Mouse (Mus musculus) lung, embryonic 15.5 days (tissue): ENCODE measurements around the gene Smad5. TPM values are rescaled to one million over a fixed set of nuclear protein-coding genes. Genes with fewer than 3 reads are reported as not detected.

ENCODE experiments used
- ATAC-seq: fragments of 200-750 bp; cut with Nextera tagmentation; 2 replicates; pipeline ENCODE4 v1.8.0; 2017; ENCODE audit warnings: moderate number of reproducible peaks, borderline replicate concordance; ENCODE audit not compliant: low FRiP score, low TSS enrichment; ENCODE audit errors: extremely low read depth
- H3K27ac ChIP-seq: fragments of 300-500 bp; sonication (generic); 2 replicates; pipeline ENCODE4 v1.5.1; 2015; ENCODE audit warnings: moderate library complexity, mild to moderate bottlenecking, inconsistent platforms
- H3K27me3 ChIP-seq: fragments of 300-500 bp; sonication (generic); 2 replicates; pipeline ENCODE4 v1.6.1; 2015; ENCODE audit warnings: inconsistent platforms
- H3K36me3 ChIP-seq: fragments of 300-500 bp; sonication (generic); 2 replicates; pipeline ENCODE4 v1.6.1; 2015; ENCODE audit warnings: inconsistent platforms
- H3K4me1 ChIP-seq: fragments of 300-500 bp; sonication (generic); 2 replicates; pipeline ENCODE4 v1.6.1; 2015; ENCODE audit warnings: inconsistent platforms
- H3K4me2 ChIP-seq: fragments of 300-500 bp; sonication (generic); 2 replicates; pipeline ENCODE4 v1.6.1; 2015; ENCODE audit warnings: inconsistent platforms, mild to moderate bottlenecking, moderate library complexity
- H3K4me3 ChIP-seq: fragments of 300-500 bp; sonication (generic); 2 replicates; pipeline ENCODE4 v1.5.1; 2015; ENCODE audit warnings: mild to moderate bottlenecking, inconsistent platforms
- H3K9ac ChIP-seq: fragments of 300-500 bp; sonication (generic); 2 replicates; pipeline ENCODE4 v1.6.1; 2015; ENCODE audit warnings: inconsistent platforms
- H3K9me3 ChIP-seq: fragments of 300-500 bp; sonication (generic); 2 replicates; pipeline ENCODE4 v1.6.1; 2016; ENCODE audit warnings: inconsistent platforms
- WGBS: fragments of 180-500 bp; shearing (Covaris S2); methylation state at CpG from one replicate; pipeline ENCODE4 v1.1.7; 2015; 5-methylcytosine and 5-hydroxymethylcytosine counted together
- polyA plus RNA-seq: library from polyadenylated mRNA; unstranded; fragments of >200 nt; fragmentation: Nextera tagmentation; extraction: Ambion mirVana; gene quantifications from 2 replicates; pipeline ENCODE4 v1.2.1, GENCODE M21; 2015

Smad5 gene
- 34.1 and 34.7 TPM in 2 replicates for polyA plus RNA-seq

GRCm38 (mm10) chr13:56702469-56703221 is at the start of gene Smad5:
Smad5 (plus strand) TSS chr13:56703010.
- WGBS = 2% methylated on average over 62 of the region's 62 CpGs
- H3K36me3 ChIP-seq = peaks cover 11% of the 10 kb centered on the region; the same call in 1 of the 2 replicates
- peak within 1 kb of the TSS; percentile 98 for H3K9ac ChIP-seq
- no peaks in the 10 kb centered on the region for H3K27me3 ChIP-seq
- H3K4me3 ChIP-seq = peak within 1 kb of the TSS; percentile 89
- ATAC-seq = peak; percentile 89
- H3K4me1 ChIP-seq = peaks cover 53% of the 10 kb centered on the region
- no peaks in the 10 kb centered on the region for H3K9me3 ChIP-seq
- H3K27ac ChIP-seq = peak within 1 kb of the TSS; percentile 100
- H3K4me2 ChIP-seq = peak within 1 kb of the TSS; percentile 70

DNA sequence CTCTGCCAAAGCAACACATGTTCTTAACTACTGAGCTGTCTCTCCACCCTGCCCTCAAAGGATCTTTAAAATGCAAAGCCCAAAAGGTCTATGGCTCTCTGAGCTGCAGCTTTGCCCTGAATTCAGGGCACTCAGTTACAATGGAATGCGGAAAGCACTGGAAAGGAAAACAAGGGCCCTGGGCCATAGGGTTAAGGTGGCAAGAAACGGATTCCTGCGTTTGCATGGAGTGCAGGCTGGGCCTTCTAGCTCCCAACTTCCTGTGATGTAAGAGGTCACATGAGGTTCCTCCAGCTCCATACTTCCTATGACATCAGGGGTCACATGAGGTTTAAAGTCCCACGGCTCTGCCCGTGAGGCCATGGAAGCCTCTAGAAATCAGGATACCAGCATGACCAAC is 48.6 kb upstream of the Smad5 start:
- Histone ChIP-seq H3K9me3 (no peaks in the 10 kb centered on the region), H3K36me3 (no peaks in the 10 kb centered on the region), H3K4me1 (peaks cover 30% of the 10 kb centered on the region), H3K9ac (no peak overlapping the region), H3K4me3 (no peak overlapping the region), H3K4me2 (no peak overlapping the region), H3K27ac (no peak overlapping the region), H3K27me3 (no peaks in the 10 kb centered on the region)
- 69% methylated on average over 5 of the region's 5 CpGs for WGBS
- no peak for ATAC-seq

DNA sequence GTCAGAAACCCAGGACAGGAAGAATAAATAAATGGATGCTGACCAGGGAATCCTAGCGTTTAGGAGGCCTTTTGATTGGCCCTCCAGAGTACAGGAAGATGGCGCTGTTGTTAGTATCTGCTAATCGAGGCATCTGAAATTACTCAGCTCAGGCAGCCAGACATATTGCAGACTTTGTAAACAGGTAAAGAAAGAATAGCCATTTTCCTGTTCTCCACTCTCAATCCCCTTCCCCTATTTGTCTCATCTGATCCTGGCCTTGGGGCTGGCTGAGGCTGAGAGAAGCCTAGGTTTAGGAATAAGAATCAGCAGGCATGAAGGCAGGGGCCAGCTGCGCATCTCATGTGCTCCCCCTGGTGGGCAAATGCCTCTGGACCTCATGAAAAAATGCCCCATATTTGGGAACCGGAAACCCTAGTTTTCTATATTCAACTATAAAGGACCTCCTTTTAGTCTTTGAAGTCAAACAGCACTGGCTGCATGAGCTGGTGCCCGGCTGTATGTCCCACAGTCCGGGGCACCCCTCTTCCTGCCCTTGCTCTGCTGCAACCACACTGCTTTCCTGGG is 44.8 kb upstream of the Smad5 start:
- no peaks in the 10 kb centered on the region for H3K36me3 ChIP-seq
- no peaks in the 10 kb centered on the region for H3K9me3 ChIP-seq
- no peak overlapping the region for H3K27ac ChIP-seq
- no peak overlapping the region for H3K9ac ChIP-seq
- no peak overlapping the region for H3K4me3 ChIP-seq
- ATAC-seq = peak; percentile 39; the same call in 1 of the 2 replicates
- peaks cover 42% of the 10 kb centered on the region for H3K4me1 ChIP-seq
- 22% methylated on average over 7 of the region's 7 CpGs for WGBS
- H3K4me2 ChIP-seq = no peak overlapping the region
- H3K27me3 ChIP-seq = no peaks in the 10 kb centered on the region

DNA sequence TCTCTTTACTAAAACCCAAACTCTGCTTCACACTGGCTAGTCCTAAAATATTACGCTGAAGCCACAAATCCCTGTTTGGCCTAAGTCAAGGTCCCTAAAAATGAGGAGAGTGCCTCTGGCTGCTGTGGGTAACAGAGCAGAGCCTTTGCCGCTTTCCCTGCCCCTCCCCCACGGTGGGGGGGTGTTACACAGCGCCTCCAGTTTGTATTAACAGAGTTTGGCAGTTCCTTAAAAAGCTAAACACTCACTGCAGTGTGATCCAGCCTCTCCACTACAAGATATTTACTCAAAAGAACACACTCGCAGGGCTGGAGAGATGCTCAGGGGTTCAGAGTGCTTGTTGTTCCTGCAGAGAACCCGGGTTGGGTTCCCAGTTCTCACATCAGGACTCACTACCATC is 43.9 kb upstream of the Smad5 start:
- H3K4me1 ChIP-seq = peaks cover 45% of the 10 kb centered on the region
- no peak overlapping the region for H3K9ac ChIP-seq
- no peaks in the 10 kb centered on the region for H3K36me3 ChIP-seq
- no peaks in the 10 kb centered on the region for H3K27me3 ChIP-seq
- H3K9me3 ChIP-seq = no peaks in the 10 kb centered on the region
- WGBS = 45% methylated on average over 6 of the region's 6 CpGs
- H3K27ac ChIP-seq = peak overlapping the region; percentile 20; the same call in 1 of the 2 replicates
- no peak overlapping the region for H3K4me2 ChIP-seq
- ATAC-seq = no peak
- no peak overlapping the region for H3K4me3 ChIP-seq

DNA sequence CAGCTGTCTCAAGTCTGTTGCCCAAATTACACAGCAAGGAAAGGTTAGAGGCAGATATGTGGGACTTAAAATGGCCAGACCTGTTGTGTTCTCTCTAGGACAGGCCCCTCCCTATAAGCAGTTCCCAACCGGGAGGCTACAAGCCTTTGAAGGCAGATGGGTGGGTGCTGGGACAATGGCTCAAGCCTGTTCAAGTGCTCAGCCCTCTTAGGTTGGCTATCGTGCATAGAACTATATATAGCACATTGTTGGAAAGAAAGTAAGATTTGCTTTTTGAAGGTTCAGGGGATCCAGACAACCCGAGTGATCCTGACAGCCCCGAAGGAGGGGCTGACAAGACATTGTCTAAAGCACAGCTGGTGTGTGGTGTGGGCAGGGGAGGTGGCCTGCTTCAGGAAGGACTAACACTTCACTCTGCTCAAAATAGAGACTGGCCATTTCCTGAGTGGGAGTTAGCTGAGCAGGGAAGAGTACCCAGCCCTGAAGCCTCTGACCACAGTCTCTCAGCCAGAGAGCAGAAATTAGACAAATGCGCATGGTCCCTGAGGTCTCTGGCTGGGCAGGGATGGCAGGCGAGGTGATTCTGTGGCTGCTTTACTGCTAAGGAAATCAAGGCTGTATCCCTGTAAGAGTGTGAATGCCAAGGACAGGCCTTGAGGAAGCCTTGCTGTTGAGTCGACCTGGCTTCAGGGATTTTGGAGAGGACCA is 40.7 kb upstream of the Smad5 start:
- H3K27me3 ChIP-seq = no peaks in the 10 kb centered on the region
- no peak overlapping the region for H3K4me2 ChIP-seq
- no peaks in the 10 kb centered on the region for H3K36me3 ChIP-seq
- H3K4me3 ChIP-seq = no peak overlapping the region
- 0 out of 2 replicates have a peak, but pooled peaks have one; percentile 36 for ATAC-seq
- H3K9ac ChIP-seq = no peak overlapping the region
- H3K4me1 ChIP-seq = peaks cover 34% of the 10 kb centered on the region
- WGBS = 36% methylated on average over 7 of the region's 7 CpGs
- no peaks in the 10 kb centered on the region for H3K9me3 ChIP-seq
- peak overlapping the region; percentile 70 for H3K27ac ChIP-seq

DNA sequence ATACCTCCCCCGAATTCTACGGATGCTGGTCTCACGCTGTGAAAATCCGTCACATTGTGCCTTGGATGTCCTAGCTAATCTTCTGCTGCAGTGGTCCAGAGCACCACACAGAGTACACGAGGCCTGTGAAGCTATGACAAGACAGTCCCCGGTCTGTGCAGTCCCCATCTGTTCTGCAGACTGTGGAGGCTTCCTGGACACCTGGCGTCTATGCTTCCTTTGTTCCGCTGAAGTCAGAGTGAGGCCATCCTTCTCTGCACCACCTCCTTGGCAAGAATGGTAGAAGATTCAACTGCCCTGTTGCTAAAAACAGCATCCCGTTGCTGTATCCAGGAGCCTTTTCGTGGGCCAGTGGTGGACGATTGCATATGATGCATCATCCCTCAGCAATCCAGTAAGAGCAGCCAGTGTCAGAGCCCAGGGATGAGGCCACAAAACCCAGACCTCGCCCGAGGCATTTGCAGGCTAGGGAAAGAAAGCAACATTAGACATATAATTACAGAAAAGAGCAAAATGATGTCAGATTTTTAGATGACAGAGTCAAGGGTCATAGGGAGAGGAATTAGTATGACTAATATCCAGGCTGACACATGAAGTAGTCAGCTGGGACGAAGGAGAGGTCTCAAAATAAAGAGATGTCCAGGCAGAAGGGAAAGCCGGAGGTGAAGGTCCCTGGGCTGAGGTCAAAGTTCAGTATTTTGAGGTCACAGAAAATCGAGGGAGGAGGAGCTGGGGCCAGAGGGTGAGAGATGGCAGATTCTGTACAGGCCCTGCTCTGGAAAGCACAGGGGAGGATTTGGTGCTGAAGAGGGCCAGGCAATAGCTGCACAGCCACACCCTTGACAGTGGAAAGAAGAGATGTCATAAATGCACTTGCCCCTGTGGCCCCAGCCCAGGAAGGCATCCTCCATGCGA is 38.3 kb upstream of the Smad5 start:
- 70% methylated on average over 17 of the region's 17 CpGs for WGBS
- Histone ChIP-seq H3K9ac (no peak overlapping the region), H3K36me3 (no peaks in the 10 kb centered on the region), H3K9me3 (no peaks in the 10 kb centered on the region), H3K4me1 (peaks cover 19% of the 10 kb centered on the region; the same call in 1 of the 2 replicates), H3K4me2 (no peak overlapping the region), H3K4me3 (no peak overlapping the region), H3K27me3 (no peaks in the 10 kb centered on the region), H3K27ac (no peak overlapping the region)
- ATAC-seq = no peak

DNA sequence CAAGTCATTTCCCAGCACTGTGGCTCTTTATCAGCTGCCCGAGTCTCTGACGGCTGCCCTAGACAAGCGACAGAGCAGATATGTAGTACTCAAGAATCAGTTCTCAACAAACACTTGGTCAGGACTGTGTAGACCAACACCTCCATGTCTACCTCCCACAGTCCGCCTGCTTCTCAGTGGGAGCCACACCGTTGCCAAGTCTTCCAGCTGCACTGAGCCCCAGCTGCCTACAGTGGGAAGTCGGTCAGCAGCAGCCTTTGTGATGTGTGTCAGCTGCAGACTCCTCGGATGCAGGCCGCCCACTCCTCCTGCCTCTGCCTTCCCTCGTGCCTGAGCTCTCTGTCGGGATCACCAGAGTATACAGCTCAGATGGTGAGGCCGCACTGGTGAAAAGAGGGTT is 31.6 kb upstream of the Smad5 start:
- Histone ChIP-seq H3K36me3 (no peaks in the 10 kb centered on the region), H3K4me3 (no peak overlapping the region), H3K9me3 (no peaks in the 10 kb centered on the region), H3K27me3 (no peaks in the 10 kb centered on the region), H3K9ac (no peak overlapping the region), H3K4me2 (no peak overlapping the region), H3K4me1 (0 out of 2 replicates have a peak, but pooled peaks cover 5% of the 10 kb centered on the region), H3K27ac (no peak overlapping the region)
- WGBS = 29% methylated on average over 11 of the region's 11 CpGs
- ATAC-seq = peak; percentile 91

- Histone ChIP-seq H3K9ac (no peak overlapping the region), H3K9me3 (no peaks in the 10 kb centered on the region), H3K27me3 (no peaks in the 10 kb centered on the region), H3K4me1 (peaks cover 39% of the 10 kb centered on the region), H3K36me3 (no peaks in the 10 kb centered on the region), H3K27ac (peak overlapping the region; percentile 72), H3K4me2 (0 out of 2 replicates have a peak overlapping the region, but pooled peaks have one; percentile 4), H3K4me3 (no peak overlapping the region)
- no peak for ATAC-seq
- WGBS = 61% methylated on average over 4 of the region's 4 CpGs
Measured at GRCm38 (mm10) chr13:56677731-56678130, 25.1 kb upstream of the Smad5 start.

GRCm38 (mm10) chr13:56678188-56678787 is 24.5 kb upstream of the Smad5 start:
- Histone ChIP-seq H3K27me3 (no peaks in the 10 kb centered on the region), H3K36me3 (no peaks in the 10 kb centered on the region), H3K9me3 (no peaks in the 10 kb centered on the region), H3K4me2 (0 out of 2 replicates have a peak overlapping the region, but pooled peaks have one; percentile 4), H3K4me3 (no peak overlapping the region), H3K9ac (no peak overlapping the region), H3K27ac (peak overlapping the region; percentile 72), H3K4me1 (peaks cover 44% of the 10 kb centered on the region)
- WGBS = 10% methylated on average over 10 of the region's 10 CpGs
- ATAC-seq = peak; percentile 63

DNA sequence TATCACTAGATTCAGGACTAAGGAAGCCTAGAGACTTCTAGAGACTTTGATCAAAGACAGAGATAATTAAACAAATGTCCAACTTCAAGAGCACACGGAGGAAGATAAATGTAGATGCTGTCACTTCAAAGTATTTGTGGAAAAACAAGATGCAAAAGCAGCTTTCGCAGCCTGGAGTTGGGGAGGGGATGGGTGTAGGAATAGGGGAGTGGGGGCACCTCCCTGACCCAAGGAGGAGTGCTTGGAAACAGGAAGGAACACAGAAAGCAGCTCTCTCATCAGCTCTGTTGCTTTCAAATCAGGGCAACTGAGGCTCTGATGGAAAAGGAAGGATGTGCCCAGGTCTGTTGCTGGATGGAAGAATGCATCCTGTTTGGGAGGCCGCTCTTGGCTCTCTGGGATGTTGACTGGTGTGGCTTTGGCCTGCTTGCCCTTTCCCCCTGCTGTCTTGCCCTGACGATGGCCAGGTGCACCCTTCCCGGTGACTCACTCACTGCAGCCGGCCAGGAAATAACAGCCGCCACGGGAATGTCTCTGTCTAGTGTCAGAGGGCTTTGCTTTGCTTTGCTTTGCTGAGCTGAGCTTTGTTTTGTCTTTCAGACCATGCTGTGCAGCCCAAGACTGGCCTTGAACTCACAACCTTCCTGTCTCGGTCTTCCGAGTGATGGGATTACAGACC is 23.8 kb upstream of the Smad5 start:
- H3K27ac ChIP-seq = peak overlapping the region; percentile 72
- H3K36me3 ChIP-seq = no peaks in the 10 kb centered on the region
- H3K27me3 ChIP-seq = no peaks in the 10 kb centered on the region
- H3K4me3 ChIP-seq = no peak overlapping the region
- peak; percentile 27; the same call in 1 of the 2 replicates for ATAC-seq
- no peak overlapping the region for H3K9ac ChIP-seq
- H3K4me2 ChIP-seq = 0 out of 2 replicates have a peak overlapping the region, but pooled peaks have one; percentile 4
- H3K9me3 ChIP-seq = no peaks in the 10 kb centered on the region
- WGBS = 37% methylated on average over 10 of the region's 10 CpGs
- H3K4me1 ChIP-seq = peaks cover 45% of the 10 kb centered on the region
